Mouse (Mus musculus): ENCODE data around the gene Supt4a.

DNA sequence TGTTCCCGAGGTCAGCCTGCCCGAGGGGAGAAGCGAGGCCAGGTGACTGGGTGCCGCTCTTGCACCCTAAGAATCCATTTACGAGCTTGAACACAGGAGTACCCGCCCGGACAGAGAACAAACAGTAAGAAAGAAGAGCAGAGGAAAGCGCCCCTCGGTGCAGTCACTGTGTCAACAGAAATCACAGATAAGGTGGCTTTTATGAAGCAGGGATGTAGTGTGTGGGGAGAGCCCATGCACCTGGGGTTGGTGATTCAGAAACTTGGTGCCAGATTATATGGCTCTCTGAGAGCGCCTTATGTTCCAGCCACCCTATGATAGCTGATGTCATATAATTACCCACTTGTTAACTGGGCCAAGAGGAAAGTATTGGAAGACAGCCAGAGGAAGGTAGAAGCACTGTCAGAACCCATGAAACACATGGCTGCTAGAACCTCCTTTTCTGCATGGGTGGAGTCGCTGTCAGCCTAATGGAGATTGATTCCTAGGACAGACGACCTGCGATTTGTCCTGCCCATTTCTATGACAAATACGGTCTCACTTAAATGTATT lies 40.1 kb upstream of the Supt4a start:
- TF ChIP-seq CTCF (IDR thresholded peaks at IDR 0.05; ENCODE audit: control insufficient read depth, insufficient read depth, insufficient read length) (no peak), CEBPB (IDR thresholded peaks at IDR 0.05; ENCODE audit: low read depth) (no peak), MYOG (IDR thresholded peaks at IDR 0.05; ENCODE audit: control insufficient read depth, extremely low read depth, insufficient read length) (no peak), MAX (IDR thresholded peaks at IDR 0.05) (no peak), USF1 (IDR thresholded peaks at IDR 0.05; ENCODE audit: low read depth) (no peak), MYOD1 (IDR thresholded peaks at IDR 0.05; ENCODE audit: control insufficient read depth, insufficient read length, low read depth) (no peak)
